Mouse (Mus musculus) testis, adult 2 months (tissue): ENCODE measurements at regions not wholly inside any gene's neighbourhood (a gene's known extent, or its start where the extent isn't known, plus 50 kb on each side); places are given as distances from the start of the nearest gene placed in this dataset.

Source experiments
- H3K27ac ChIP-seq: fragments of 200-500 bp; 2 replicates; pipeline ENCODE4 v1.5.1; 2012; ENCODE audit warnings: low read depth, low read length; ENCODE audit not compliant: control insufficient read depth, insufficient read depth
- H3K27me3 ChIP-seq: fragments of 200-500 bp; 2 replicates; pipeline ENCODE4 v1.6.1; 2012; ENCODE audit warnings: mild to moderate bottlenecking, low read length, moderate library complexity; ENCODE audit not compliant: control insufficient read depth, insufficient read depth
- H3K36me3 ChIP-seq: fragments of 200-500 bp; 2 replicates; pipeline ENCODE4 v1.6.1; 2012; ENCODE audit warnings: mild to moderate bottlenecking, low read length; ENCODE audit not compliant: control insufficient read depth, insufficient read depth
- H3K4me1 ChIP-seq: fragments of 200-500 bp; 2 replicates; pipeline ENCODE4 v1.6.1; 2012; ENCODE audit warnings: low read length; ENCODE audit not compliant: control insufficient read depth, insufficient read depth
- H3K4me3 ChIP-seq: fragments of 200-500 bp; 2 replicates; pipeline ENCODE4 v1.5.1; 2012; ENCODE audit warnings: low read depth, mild to moderate bottlenecking, low read length, moderate library complexity, mixed read lengths; ENCODE audit not compliant: control insufficient read depth
- CTCF ChIP-seq: fragments of 200-500 bp; IDR thresholded peaks from 2 replicates; pipeline ENCODE4 v1.5.1; 2012; ENCODE audit warnings: low read depth, mild to moderate bottlenecking, inconsistent platforms, low read length, moderate library complexity; ENCODE audit not compliant: control insufficient read depth, insufficient read depth, insufficient replicate concordance
- POLR2A ChIP-seq: fragments of 200-500 bp; IDR thresholded peaks from 2 replicates; pipeline ENCODE4 v1.6.1; 2012; ENCODE audit warnings: low read depth, mild to moderate bottlenecking, inconsistent platforms, low read length, moderate library complexity; ENCODE audit not compliant: control insufficient read depth

- H3K4me3 ChIP-seq, result no peak overlapping the region
- H3K36me3 ChIP-seq, result no peaks in the 10 kb centered on the region
- TF ChIP-seq CTCF (no peak), POLR2A (no peak)
- H3K27me3 ChIP-seq, result no peaks in the 10 kb centered on the region
- H3K4me1 ChIP-seq, result no peaks in the 10 kb centered on the region
- H3K27ac ChIP-seq, result no peak overlapping the region
Measured at GRCm38 (mm10) chr6:144927599-144927998, 145.8 kb upstream of the Sox5 start.

DNA sequence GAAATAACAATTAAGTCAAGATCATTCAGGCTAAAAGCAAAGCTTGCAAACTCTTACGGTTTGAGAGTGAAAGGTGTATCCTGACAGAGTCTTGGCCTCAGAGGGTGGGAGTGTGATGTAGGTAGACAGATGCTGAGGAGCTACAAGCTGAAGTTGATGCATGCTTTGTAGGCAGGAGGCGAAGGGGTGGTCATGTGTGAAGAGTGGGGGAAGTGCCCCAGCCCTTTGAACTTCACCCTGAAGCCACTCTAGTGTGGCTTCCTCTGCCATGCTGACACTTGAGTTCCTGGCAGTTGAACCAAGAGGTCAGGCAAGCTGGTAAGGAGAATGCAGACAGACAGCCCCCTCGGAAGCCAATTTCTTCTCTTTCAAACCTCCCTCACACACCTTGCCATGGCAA is 141.0 kb upstream of the Sox5 start:
- Histone ChIP-seq H3K36me3 (no peaks in the 10 kb centered on the region), H3K27ac (no peak overlapping the region), H3K4me3 (no peak overlapping the region), H3K27me3 (no peaks in the 10 kb centered on the region), H3K4me1 (no peaks in the 10 kb centered on the region)
- TF ChIP-seq POLR2A (no peak), CTCF (no peak)

- H3K36me3 ChIP-seq, result no peaks in the 10 kb centered on the region
- H3K4me3 ChIP-seq, result no peak overlapping the region
- H3K27ac ChIP-seq, result no peak overlapping the region
- TF ChIP-seq POLR2A, result no peak
- TF ChIP-seq CTCF, result no peak
- no peaks in the 10 kb centered on the region for H3K4me1 ChIP-seq
- no peaks in the 10 kb centered on the region for H3K27me3 ChIP-seq
Measured at GRCm38 (mm10) chr6:144919750-144920149, 138.0 kb upstream of the Sox5 start.

DNA sequence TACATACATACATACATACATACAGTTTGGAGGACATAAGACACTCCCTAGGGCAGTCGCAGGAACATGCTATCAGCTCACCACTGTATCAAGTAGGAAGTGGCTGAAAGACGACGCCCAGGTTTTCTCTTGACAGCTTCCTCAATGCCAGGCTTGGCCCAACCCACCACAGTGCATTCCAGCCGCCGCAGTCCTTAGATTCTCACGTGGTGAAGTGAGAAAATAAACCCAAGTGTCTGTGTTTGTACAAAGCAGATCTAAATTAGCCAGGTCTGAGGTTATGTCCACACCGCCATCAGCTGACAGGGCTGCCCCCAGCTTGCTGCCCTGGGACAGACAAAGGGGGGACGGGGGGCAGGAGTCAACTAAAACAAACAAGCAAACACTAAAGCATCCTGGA is 135.4 kb upstream of the Sox5 start:
- Histone ChIP-seq H3K27ac (no peak overlapping the region), H3K36me3 (no peaks in the 10 kb centered on the region), H3K4me1 (no peaks in the 10 kb centered on the region), H3K27me3 (no peaks in the 10 kb centered on the region), H3K4me3 (no peak overlapping the region)
- TF ChIP-seq POLR2A (no peak), CTCF (no peak)

DNA sequence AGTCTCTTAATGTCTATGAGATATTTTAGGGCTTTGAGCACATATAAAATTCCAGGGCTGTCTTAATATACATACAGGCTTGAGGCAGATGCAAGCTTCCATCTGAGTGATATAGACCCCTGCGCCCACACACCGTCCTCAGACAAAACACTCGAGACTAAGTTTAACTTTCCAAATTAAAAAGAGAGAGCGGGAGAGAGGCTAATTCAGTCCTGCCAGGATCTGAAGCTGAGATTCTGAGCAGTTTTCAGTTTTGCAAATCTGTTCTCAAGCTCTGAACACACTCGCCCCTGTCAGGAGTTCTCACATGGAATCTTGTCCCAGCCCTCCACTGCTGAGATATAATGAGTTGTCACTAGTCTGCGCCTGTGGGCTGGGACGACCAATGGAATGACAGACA is 130.0 kb upstream of the Sox5 start:
- Histone ChIP-seq H3K27me3 (no peaks in the 10 kb centered on the region), H3K27ac (no peak overlapping the region), H3K4me1 (peaks cover 2% of the 10 kb centered on the region; the same call in 1 of the 2 replicates), H3K4me3 (no peak overlapping the region), H3K36me3 (no peaks in the 10 kb centered on the region)
- TF ChIP-seq POLR2A (no peak), CTCF (no peak)

DNA sequence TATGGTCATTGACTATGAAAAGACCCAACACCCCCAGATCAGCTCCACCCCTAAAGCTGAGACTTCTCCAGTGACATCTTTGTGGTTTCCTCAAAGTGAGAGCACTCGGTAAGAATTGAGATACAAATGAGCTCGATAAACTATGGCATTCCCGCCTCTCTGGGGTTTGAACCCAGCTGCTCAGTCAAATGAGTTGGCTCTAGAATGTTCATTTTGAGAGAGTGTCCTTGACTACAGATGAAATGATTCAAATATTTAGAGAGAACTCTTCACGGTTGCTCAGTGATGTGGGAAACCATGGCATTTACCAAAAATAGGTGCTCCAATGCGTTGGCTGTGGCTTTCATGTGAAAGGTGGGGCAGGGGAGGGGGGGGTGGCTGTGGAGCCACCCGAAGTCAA is 128.6 kb upstream of the Sox5 start:
- H3K27me3 ChIP-seq, result no peaks in the 10 kb centered on the region

DNA sequence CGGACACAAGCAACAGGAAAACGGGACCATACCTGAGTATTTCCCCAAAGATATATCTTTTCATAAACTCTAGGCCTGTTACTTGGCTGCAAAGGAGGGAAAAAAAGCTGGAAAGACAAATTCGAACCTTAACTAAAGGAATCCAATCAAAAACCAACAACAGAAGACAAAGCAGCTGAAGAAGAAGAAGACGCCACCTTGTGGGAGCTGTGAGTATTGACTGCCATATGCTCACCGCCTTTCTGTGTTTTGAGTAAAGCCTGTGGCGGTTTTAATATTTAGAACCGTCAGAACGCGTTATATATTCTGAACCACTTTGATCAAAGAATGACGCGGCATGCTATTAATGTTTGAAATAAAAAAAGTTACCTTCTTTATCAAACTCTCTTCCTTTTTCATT is 126.9 kb upstream of the Sox5 start:
- H3K27ac ChIP-seq, result no peak overlapping the region
- no peak overlapping the region for H3K4me3 ChIP-seq
- H3K27me3 ChIP-seq, result no peaks in the 10 kb centered on the region
- H3K4me1 ChIP-seq, result peaks cover 2% of the 10 kb centered on the region; the same call in 1 of the 2 replicates
- TF ChIP-seq CTCF (no peak), POLR2A (no peak)
- no peaks in the 10 kb centered on the region for H3K36me3 ChIP-seq

More for the DNA sequence above, 128.6 kb upstream of the Sox5 start:
- no peaks in the 10 kb centered on the region for H3K36me3 ChIP-seq
- H3K4me3 ChIP-seq, result no peak overlapping the region
- no peak overlapping the region for H3K27ac ChIP-seq
- peaks cover 2% of the 10 kb centered on the region; the same call in 1 of the 2 replicates for H3K4me1 ChIP-seq
- no peak for TF ChIP-seq POLR2A
- no peak for TF ChIP-seq CTCF

- Histone ChIP-seq H3K27ac (no peak overlapping the region), H3K27me3 (no peaks in the 10 kb centered on the region), H3K36me3 (no peaks in the 10 kb centered on the region), H3K4me3 (no peak overlapping the region), H3K4me1 (peaks cover 7% of the 10 kb centered on the region)
- TF ChIP-seq POLR2A, result no peak
- no peak for TF ChIP-seq CTCF
Measured at GRCm38 (mm10) chr6:144903156-144903555, 121.4 kb upstream of the Sox5 start.
